Mouse (Mus musculus) midbrain, embryonic 12.5 days (tissue): Measurements from ENCODE around the gene Atp5s. TPM values are rescaled to one million over a fixed set of nuclear protein-coding genes. Genes with fewer than 3 reads are reported as not detected.

Source experiments
- ATAC-seq: fragments of 200-750 bp; cut with Nextera tagmentation; 2 replicates; pipeline ENCODE4 v1.8.0; 2017; ENCODE audit warnings: low read depth, moderate TSS enrichment, moderate library complexity; ENCODE audit not compliant: low FRiP score
- H3K27ac ChIP-seq: fragments of 300-500 bp; sonication (generic); replicated peaks from 2 replicates; pipeline ENCODE4 v1.5.1; 2016; ENCODE audit warnings: mild to moderate bottlenecking
- H3K27me3 ChIP-seq: fragments of 300-500 bp; sonication (generic); 2 replicates; pipeline ENCODE4 v1.6.1; 2016; ENCODE audit warnings: mild to moderate bottlenecking
- H3K36me3 ChIP-seq: fragments of 300-500 bp; sonication (generic); 2 replicates; pipeline ENCODE4 v1.6.1; 2016
- H3K4me1 ChIP-seq: fragments of 300-500 bp; sonication (generic); 2 replicates; pipeline ENCODE4 v1.6.1; 2016
- H3K4me2 ChIP-seq: fragments of 300-500 bp; sonication (generic); replicated peaks from 2 replicates; pipeline ENCODE4 v1.6.1; 2016; ENCODE audit warnings: mild to moderate bottlenecking, moderate library complexity
- H3K4me3 ChIP-seq: fragments of 300-500 bp; sonication (generic); 2 replicates; pipeline ENCODE4 v1.5.1; 2016; ENCODE audit warnings: mild to moderate bottlenecking
- H3K9ac ChIP-seq: fragments of 300-500 bp; sonication (generic); replicated peaks from 2 replicates; pipeline ENCODE4 v1.6.1; 2016; ENCODE audit warnings: mild to moderate bottlenecking, moderate library complexity
- H3K9me3 ChIP-seq: fragments of 300-500 bp; sonication (generic); 2 replicates; pipeline ENCODE4 v1.6.1; 2016; ENCODE audit warnings: mild to moderate bottlenecking
- WGBS: fragments of 180-500 bp; shearing (Covaris S2); methylation state at CpG from one replicate; pipeline ENCODE4 v1.1.7; 2016; 5-methylcytosine and 5-hydroxymethylcytosine counted together
- polyA plus RNA-seq: library from polyadenylated mRNA; unstranded; fragments of >200 nt; fragmentation: Nextera tagmentation; extraction: Ambion mirVana; gene quantifications from 2 replicates; pipeline ENCODE4 v1.2.1, GENCODE M21; 2016

The Atp5s gene
- 19.2 and 24.6 TPM in 2 replicates for polyA plus RNA-seq

DNA sequence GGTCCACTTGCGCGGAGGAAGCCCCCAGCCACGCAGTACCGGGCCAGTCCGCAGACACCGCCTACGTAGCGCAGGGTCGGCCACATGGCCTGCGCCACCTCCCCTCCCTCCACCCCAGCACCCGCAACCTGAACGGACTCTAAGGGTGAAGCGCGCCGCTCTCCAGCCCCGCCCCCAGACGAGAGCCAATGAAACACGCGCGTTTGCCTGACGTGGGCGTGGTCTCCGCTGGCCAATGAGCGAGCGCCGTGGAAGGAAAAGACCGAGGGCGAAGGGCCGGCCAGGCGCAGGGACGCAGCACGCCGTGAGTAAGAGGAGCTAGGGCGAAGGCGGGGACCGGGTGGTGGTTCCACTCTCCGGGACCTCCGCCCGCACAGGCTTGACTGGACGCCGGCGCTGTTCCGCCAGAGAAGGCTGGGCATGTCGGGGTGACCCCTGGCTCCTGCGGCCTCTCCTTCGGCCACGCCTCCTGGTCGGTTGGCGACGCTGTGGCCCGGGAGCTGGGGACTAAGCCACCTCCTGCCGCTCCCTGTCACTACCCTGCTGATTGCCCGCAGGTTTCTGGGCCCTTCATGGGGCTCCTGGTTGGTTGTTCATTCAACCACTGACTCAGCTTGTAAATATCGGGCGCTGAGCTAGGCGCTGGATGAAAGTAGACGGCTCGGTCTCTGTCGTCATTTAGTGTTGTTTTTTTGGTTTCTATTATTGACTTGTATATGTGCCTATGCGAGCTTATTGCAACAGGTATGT, at the start of gene Atp5s, which contains the start of gene L2hgdh:
Atp5s (plus strand) TSS at position 240 of the 750 bp plus-strand sequence.
L2hgdh (minus strand) TSS at position 163 of the 750 bp plus-strand sequence.
- peak within 1 kb of the TSS; percentile 64 for H3K4me3 ChIP-seq
- H3K27ac ChIP-seq = peak within 1 kb of the TSS; percentile 86
- H3K36me3 ChIP-seq = peaks cover 7% of the 10 kb centered on the region
- WGBS = 1% methylated on average over 60 of the region's 60 CpGs
- peak within 1 kb of the TSS; percentile 67 for H3K9ac ChIP-seq
- H3K4me1 ChIP-seq = peaks cover 16% of the 10 kb centered on the region
- ATAC-seq = peak; percentile 97
- H3K27me3 ChIP-seq = no peaks in the 10 kb centered on the region
- H3K9me3 ChIP-seq = no peaks in the 10 kb centered on the region; the same call in 1 of the 2 replicates
- peak within 1 kb of the TSS; percentile 87 for H3K4me2 ChIP-seq

DNA sequence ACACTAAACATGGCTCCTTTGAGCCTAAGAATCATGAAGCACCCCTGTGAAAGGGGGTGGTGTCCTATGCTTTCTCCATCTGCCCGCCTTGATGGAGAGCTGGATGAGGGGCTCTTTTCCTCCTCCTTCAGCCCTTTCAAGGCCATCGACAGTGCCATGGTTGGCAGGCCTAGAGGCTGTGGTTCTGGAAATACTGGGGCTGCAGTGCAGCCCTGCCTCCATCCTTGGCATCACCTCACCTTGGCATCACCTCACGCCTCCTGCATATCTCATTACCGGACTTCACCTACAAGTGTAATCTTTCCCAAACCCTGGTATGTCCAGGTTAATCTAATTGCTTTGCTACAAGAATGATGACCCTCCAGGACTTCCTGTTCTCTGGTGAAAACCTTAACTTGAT, 48.6 kb upstream of the Atp5s start:
- Histone ChIP-seq H3K4me1 (peaks cover 12% of the 10 kb centered on the region), H3K36me3 (no peaks in the 10 kb centered on the region), H3K27me3 (no peaks in the 10 kb centered on the region), H3K27ac (no peak overlapping the region), H3K4me2 (no peak overlapping the region), H3K9me3 (no peaks in the 10 kb centered on the region), H3K4me3 (no peak overlapping the region), H3K9ac (no peak overlapping the region)
- ATAC-seq = no peak
- 88% methylated on average over 4 of the region's 4 CpGs for WGBS

DNA sequence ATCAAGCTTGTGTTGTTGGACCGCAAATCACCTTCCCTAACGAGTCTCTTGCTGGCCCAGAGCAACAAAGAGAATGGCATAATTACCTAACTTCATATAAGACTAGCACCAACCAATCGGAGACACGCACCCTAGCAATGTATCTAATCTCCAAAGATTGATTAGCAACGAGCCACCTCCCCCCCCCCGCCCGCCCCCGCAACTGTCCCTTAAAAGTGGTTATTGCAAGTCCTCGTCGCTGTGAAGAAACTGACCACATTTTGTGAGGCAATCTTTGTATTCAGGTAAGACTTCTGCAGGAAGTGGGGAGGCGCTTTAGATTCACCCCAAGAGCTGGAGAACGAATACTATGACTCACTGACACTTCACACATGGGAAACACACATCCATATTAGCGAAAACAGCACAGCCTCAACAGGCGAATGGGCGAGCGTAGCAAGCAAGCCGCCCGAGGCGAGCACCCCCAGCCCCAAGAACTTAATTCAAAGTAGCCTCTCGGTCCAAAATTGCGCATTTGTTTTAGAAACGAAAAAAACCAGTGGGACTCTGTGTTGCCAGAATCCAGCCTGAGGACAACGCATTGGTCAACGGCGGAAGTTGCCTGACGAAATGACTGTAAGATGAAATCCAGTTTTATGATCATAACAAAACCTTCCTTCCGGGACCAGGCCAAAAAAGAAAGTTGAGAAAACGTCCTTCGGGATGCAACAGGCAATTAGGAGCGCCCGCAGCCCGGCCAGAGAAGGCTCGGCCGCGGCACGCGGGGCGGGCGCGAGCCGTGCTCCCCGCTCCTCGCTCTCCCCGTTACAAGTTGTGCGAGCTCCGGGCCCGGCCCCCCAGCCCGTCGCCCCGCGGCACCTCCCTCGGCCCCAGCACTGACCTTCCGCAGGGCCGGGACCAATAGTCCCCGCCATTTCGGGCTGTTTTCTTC, 43.9 kb upstream of the Atp5s start:
- H3K9me3 ChIP-seq = no peaks in the 10 kb centered on the region
- H3K27me3 ChIP-seq = no peaks in the 10 kb centered on the region; the same call in 1 of the 2 replicates
- H3K4me1 ChIP-seq = peaks cover 12% of the 10 kb centered on the region
- peak overlapping the region; percentile 97 for H3K27ac ChIP-seq
- ATAC-seq = peak; percentile 58; the same call in 1 of the 2 replicates
- peak overlapping the region; percentile 80 for H3K4me2 ChIP-seq
- peak overlapping the region; percentile 80 for H3K4me3 ChIP-seq
- peak overlapping the region; percentile 94 for H3K9ac ChIP-seq
- WGBS = under 1% methylated on average over 56 of the region's 56 CpGs
- H3K36me3 ChIP-seq = no peaks in the 10 kb centered on the region

DNA sequence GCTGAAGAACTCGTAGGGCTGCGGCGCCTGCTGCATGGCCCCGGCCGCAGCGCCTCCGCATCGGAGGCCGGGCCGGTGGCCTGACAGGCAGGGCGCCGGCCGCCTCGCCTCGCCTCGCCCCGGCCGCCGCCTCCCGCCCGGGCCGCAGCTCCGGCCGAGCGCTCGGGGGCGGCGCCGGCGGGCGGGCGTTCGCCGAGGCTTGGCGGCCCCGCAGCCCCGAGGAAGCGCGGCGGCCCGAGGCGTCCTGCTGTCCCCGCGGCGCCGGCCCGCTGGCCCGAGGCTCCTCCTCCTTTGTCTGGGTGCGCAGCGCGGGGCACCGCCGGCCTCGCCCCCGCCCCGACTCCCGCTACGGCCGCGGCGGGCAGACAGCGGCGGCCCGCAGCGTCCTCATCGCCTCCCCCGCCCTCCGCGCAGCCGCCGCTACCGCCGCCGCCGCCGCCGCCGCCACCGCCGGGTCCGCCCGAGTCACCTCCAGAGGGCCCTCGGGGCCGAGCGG, 43.1 kb upstream of the Atp5s start, which contains the start of gene Sos2:
Sos2 (minus strand) TSS at position 287 of the 496 bp plus-strand sequence.
- Histone ChIP-seq H3K9me3 (no peaks in the 10 kb centered on the region), H3K4me3 (peak within 1 kb of the TSS; percentile 80), H3K4me2 (peak within 1 kb of the TSS; percentile 80), H3K27me3 (no peaks in the 10 kb centered on the region; the same call in 1 of the 2 replicates), H3K36me3 (no peaks in the 10 kb centered on the region), H3K4me1 (peaks cover 12% of the 10 kb centered on the region), H3K27ac (peak within 1 kb of the TSS; percentile 97), H3K9ac (peak within 1 kb of the TSS; percentile 94)
- ATAC-seq = peak; percentile 89
- WGBS = under 1% methylated on average over 42 of the region's 85 CpGs

DNA sequence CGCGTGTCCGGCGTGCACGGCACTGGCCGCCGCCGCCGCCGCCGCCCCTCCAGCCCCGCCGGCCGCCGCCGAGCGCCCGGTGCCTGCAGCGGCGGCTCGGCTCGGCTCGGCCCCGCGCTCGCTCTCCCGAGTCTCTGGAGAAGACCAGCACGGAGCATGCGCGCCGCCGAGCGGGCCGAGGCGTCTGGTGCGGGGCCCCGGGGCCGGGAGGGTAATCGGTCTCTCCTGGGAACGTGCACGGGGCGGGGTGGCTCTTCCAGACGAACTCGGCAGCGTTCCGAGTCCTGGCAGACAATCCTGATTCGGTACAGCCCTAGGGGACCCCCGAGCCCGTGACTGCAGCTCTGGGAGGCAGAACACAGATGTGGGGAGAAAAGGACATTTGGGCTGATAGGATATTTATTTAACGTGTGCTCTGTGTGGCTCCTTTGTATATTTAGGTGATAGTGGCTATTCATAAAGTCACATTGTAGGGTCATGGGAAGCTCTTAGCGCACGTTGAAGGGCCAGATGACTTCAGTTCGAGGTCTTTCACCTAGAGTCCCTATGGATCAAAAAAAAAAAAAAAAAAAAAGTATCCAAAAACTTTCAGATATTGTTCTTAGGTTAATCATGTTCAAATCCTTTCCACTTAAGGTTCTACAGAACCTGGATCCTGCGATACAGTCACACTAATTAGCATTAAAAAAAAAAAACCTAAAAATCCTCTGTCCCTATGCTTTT, 42.5 kb upstream of the Atp5s start:
- Histone ChIP-seq H3K36me3 (no peaks in the 10 kb centered on the region), H3K9ac (peak overlapping the region; percentile 94), H3K27me3 (no peaks in the 10 kb centered on the region; the same call in 1 of the 2 replicates), H3K9me3 (no peaks in the 10 kb centered on the region), H3K4me3 (peak overlapping the region; percentile 80), H3K4me2 (peak overlapping the region; percentile 80), H3K27ac (peak overlapping the region; percentile 97), H3K4me1 (peaks cover 12% of the 10 kb centered on the region)
- ATAC-seq = peak; percentile 95
- under 1% methylated on average over 31 of the region's 54 CpGs for WGBS

DNA sequence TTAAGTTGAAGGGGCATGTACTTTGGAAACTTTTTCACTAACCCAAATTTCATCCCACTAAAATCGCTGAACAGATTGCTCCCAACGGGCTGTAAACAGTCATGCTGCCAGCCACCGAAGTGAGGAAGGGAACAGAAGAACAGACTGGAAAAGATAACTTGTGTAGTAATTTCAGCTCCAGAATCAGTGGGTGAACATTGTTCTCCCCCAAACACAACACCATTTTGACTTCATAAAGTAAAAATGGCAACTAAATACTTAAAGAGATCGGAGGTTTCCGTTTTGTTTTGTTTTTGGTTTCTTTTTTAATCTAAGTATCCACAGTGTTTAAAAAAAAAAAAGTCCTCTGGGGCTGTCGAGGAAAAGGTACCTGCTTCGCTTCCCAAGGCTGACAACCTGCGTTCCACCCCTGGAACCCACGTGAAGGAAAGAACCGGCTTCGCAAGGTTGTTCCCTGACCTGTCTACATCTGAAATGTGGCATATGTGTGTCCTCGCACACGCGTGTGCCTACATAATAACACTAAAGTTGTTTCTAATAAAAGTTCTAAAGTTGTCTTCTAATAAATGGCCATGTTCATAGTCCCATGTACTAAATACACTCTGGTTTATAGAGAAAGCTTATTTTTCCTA, 41.8 kb upstream of the Atp5s start:
- H3K4me3 ChIP-seq = no peak overlapping the region; the same call in 1 of the 2 replicates
- H3K36me3 ChIP-seq = no peaks in the 10 kb centered on the region
- no peaks in the 10 kb centered on the region for H3K9me3 ChIP-seq
- peaks cover 12% of the 10 kb centered on the region for H3K4me1 ChIP-seq
- no peak overlapping the region for H3K27ac ChIP-seq
- whole genome bisulfite sequencing = 58% methylated on average over 14 of the region's 14 CpGs
- no peaks in the 10 kb centered on the region; the same call in 1 of the 2 replicates for H3K27me3 ChIP-seq
- no peak for ATAC-seq
- H3K4me2 ChIP-seq = peak overlapping the region; percentile 80
- no peak overlapping the region for H3K9ac ChIP-seq

DNA sequence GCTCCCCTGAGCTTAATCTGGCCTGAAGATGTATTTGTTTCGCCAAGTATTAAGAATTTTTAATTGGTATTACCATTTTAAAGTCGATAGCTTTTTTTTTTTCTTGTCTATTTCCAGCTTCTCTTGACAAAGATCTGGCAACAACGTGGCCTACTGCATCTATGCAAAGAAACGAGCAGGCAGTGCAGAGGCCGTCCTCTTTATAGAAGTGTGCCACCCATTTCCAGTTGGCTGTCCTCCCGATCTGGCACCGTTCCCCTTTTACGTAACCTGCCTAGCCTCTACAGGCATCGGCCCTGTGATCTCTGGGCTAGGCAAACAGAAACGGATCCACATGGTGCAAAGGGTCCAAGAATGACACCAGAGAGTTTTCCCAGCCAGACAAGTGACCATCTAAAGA, 41.2 kb upstream of the Atp5s start:
- Histone ChIP-seq H3K4me1 (peaks cover 12% of the 10 kb centered on the region), H3K9ac (no peak overlapping the region)

DNA sequence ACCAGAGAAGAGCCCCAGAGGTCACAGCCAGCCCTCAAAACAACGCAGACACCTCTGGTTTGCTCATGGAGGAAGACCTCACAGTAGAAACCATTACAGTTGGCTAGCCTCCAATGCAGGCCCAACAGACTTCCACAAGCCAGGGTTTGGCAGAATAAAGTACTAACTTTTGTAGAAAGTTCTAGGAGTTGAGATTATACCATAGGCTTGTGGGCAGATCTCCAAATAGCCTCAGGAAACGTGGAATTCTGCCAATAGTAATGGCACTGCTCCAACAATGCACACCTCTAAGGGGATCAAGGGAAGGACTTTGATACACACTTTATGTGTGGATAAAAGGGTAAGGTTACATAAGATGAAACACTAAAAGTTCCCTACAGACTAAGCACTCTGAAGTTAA, 36.4 kb upstream of the Atp5s start:
- ATAC-seq = no peak
- Histone ChIP-seq H3K27ac (no peak overlapping the region), H3K4me2 (no peak overlapping the region), H3K4me1 (no peaks in the 10 kb centered on the region), H3K4me3 (no peak overlapping the region), H3K9ac (no peak overlapping the region), H3K9me3 (no peaks in the 10 kb centered on the region), H3K36me3 (no peaks in the 10 kb centered on the region), H3K27me3 (no peaks in the 10 kb centered on the region)
- 81% methylated on average over 2 of the region's 2 CpGs for WGBS

More for the DNA sequence above, 41.2 kb upstream of the Atp5s start:
- no peak for ATAC-seq
- Histone ChIP-seq H3K9me3 (no peaks in the 10 kb centered on the region), H3K27me3 (no peaks in the 10 kb centered on the region; the same call in 1 of the 2 replicates), H3K36me3 (no peaks in the 10 kb centered on the region), H3K4me3 (no peak overlapping the region), H3K4me2 (no peak overlapping the region), H3K27ac (no peak overlapping the region)
- 58% methylated on average over 10 of the region's 10 CpGs for WGBS

DNA sequence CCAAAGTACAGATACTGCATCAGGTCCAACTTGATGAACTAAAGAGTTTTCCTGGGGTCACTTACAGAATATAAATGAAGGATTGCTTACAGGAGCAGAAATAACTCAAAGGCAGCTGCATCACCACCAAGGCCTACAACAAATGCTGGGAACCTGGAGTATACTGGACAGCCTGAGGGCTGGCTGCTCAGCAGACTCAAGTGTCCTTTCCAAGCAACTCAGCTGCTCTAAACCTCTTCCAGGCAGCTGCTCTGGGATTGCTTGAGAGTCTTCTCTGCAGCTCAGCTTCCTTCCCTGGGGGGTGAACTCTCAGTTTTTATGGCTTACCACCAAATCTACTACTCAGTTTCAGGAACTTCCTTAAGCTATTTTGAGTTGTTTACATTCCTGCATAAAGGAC, 35.7 kb upstream of the Atp5s start:
- Histone ChIP-seq H3K9ac (no peak overlapping the region), H3K4me1 (no peaks in the 10 kb centered on the region), H3K36me3 (no peaks in the 10 kb centered on the region), H3K9me3 (no peaks in the 10 kb centered on the region), H3K4me2 (no peak overlapping the region), H3K27ac (no peak overlapping the region), H3K27me3 (no peaks in the 10 kb centered on the region), H3K4me3 (no peak overlapping the region)
- ATAC-seq = no peak

DNA sequence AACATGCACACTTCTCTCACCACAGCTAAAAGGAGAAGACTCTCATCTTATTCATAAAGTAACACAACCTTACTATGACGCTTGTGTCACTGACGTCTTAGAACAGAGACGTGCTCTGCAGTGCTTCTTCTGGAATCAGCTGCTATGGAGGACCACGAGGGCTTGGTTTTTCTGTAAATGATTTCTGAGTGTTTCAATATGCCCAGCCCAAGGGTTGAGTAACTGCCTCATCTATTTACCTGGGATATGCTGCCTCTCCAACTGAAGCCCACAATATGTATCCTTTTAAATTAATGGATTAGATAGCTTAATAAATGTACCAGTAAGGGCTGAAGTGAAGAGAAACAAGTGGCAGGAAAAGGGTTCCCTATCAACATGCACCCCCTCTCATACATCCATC, 34.0 kb upstream of the Atp5s start:
- Histone ChIP-seq H3K27ac (no peak overlapping the region), H3K4me3 (no peak overlapping the region), H3K9me3 (no peaks in the 10 kb centered on the region), H3K9ac (no peak overlapping the region), H3K4me1 (no peaks in the 10 kb centered on the region), H3K4me2 (no peak overlapping the region), H3K27me3 (no peaks in the 10 kb centered on the region), H3K36me3 (no peaks in the 10 kb centered on the region)
- 94% methylated on average over 4 of the region's 4 CpGs for WGBS
- ATAC-seq = no peak

DNA sequence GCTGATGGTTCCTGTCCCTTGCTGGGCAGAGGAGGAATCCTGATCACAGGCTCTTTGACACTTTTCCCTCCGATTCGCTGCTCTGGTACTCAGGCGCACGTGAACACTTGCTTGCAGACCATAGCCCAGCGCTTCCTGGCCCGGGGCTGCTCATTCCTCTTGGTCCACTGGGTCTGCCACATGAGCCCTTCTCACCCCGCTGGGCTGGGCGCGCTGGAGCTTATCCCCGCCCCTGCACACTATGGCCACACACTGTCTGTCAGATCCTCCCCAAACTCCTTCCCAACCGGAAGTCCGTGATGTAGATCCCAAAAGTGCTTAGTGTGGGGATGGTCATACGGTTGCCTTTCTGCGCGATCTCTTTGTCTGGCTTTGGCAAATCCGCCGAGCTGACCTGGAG, 31.3 kb upstream of the Atp5s start:
- ATAC-seq = no peak
- Histone ChIP-seq H3K36me3 (no peaks in the 10 kb centered on the region), H3K9me3 (no peaks in the 10 kb centered on the region), H3K27me3 (no peaks in the 10 kb centered on the region), H3K4me1 (no peaks in the 10 kb centered on the region), H3K4me3 (no peak overlapping the region), H3K9ac (no peak overlapping the region), H3K27ac (no peak overlapping the region), H3K4me2 (no peak overlapping the region)
- WGBS = 77% methylated on average over 17 of the region's 17 CpGs
